Mouse (Mus musculus) stomach, embryonic 16.5 days (tissue): Measurements from ENCODE around the gene Tldc2. TPM values are rescaled to one million over a fixed set of nuclear protein-coding genes. Genes with fewer than 3 reads are reported as not detected.

Experiments used
- ATAC-seq: fragments of 200-750 bp; cut with Nextera tagmentation; 2 replicates; pipeline ENCODE4 v1.8.0; 2017; ENCODE audit warnings: moderate number of reproducible peaks, moderate TSS enrichment; ENCODE audit not compliant: insufficient read depth, low FRiP score
- H3K27ac ChIP-seq: fragments of 300-500 bp; sonication (generic); 2 replicates; pipeline ENCODE4 v1.5.1; 2014; ENCODE audit warnings: low read length
- H3K27me3 ChIP-seq: fragments of 300-500 bp; sonication (generic); 2 replicates; pipeline ENCODE4 v1.6.1; 2014; ENCODE audit warnings: low read length, control low read depth, mixed read lengths; ENCODE audit not compliant: control insufficient read depth, insufficient read depth
- H3K36me3 ChIP-seq: fragments of 300-500 bp; sonication (generic); 2 replicates; pipeline ENCODE4 v1.6.1; 2014; ENCODE audit warnings: low read length; ENCODE audit not compliant: control insufficient read depth, insufficient read depth
- H3K4me1 ChIP-seq: fragments of 300-500 bp; sonication (generic); 2 replicates; pipeline ENCODE4 v1.6.1; 2014; ENCODE audit warnings: low read length, control low read depth, mixed read lengths; ENCODE audit not compliant: control insufficient read depth, insufficient read depth
- H3K4me2 ChIP-seq: fragments of 300-500 bp; sonication (generic); 2 replicates; pipeline ENCODE4 v1.6.1; 2014; ENCODE audit warnings: low read depth, low read length, mixed read lengths
- H3K4me3 ChIP-seq: fragments of 300-500 bp; sonication (generic); replicated peaks from 2 replicates; pipeline ENCODE4 v1.5.1; 2014; ENCODE audit warnings: mild to moderate bottlenecking, low read length
- H3K9ac ChIP-seq: fragments of 300-500 bp; sonication (generic); 2 replicates; pipeline ENCODE4 v1.6.1; 2014; ENCODE audit warnings: low read length
- H3K9me3 ChIP-seq: fragments of 300-500 bp; sonication (generic); replicated peaks from 2 replicates; pipeline ENCODE4 v1.6.1; 2016; ENCODE audit warnings: low read length, control low read depth; ENCODE audit not compliant: control insufficient read depth
- WGBS: fragments of 180-500 bp; shearing (Covaris S2); extraction: QIAGEN DNeasy Blood & Tissue Kit; methylation state at CpG from one replicate; pipeline ENCODE4 v1.1.7; 2014; 5-methylcytosine and 5-hydroxymethylcytosine counted together
- polyA plus RNA-seq: library from polyadenylated mRNA; unstranded; fragments of >200 nt; fragmentation: Nextera tagmentation; extraction: Ambion mirVana; gene quantifications from 2 replicates; pipeline ENCODE4 v1.2.1, GENCODE M21; 2015

The Tldc2 gene
- polyA plus RNA-seq, 1 experiment from 2014 or later: not detected

- WGBS: 86% methylated on average over 13 of the region's 13 CpGs
- Histone ChIP-seq H3K4me2 (no peak overlapping the region), H3K9me3 (no peaks in the 10 kb centered on the region), H3K27ac (no peak overlapping the region), H3K9ac (no peak overlapping the region), H3K27me3 (no peaks in the 10 kb centered on the region), H3K36me3 (peaks cover 26% of the 10 kb centered on the region), H3K4me3 (no peak overlapping the region), H3K4me1 (no peaks in the 10 kb centered on the region)
- ATAC-seq: no peak
Observed at GRCm38 (mm10) chr2:157048395-157049181, 38.3 kb upstream of the Tldc2 start.

- Histone ChIP-seq H3K27ac (no peak overlapping the region), H3K27me3 (no peaks in the 10 kb centered on the region), H3K4me2 (no peak overlapping the region), H3K9me3 (no peaks in the 10 kb centered on the region), H3K4me1 (no peaks in the 10 kb centered on the region), H3K36me3 (peaks cover 16% of the 10 kb centered on the region), H3K9ac (no peak overlapping the region), H3K4me3 (no peak overlapping the region)
- ATAC-seq: no peak
- 63% methylated on average over 8 of the region's 8 CpGs for WGBS
Observed at GRCm38 (mm10) chr2:157049831-157050243, 37.0 kb upstream of the Tldc2 start.

GRCm38 (mm10) chr2:157052448-157052847 lies 34.4 kb upstream of the Tldc2 start:
- H3K4me1 ChIP-seq: no peaks in the 10 kb centered on the region; the same call in 1 of the 2 replicates
- H3K27ac ChIP-seq: no peak overlapping the region
- ATAC-seq: no peak
- no peak overlapping the region for H3K4me3 ChIP-seq
- WGBS: 78% methylated on average over 8 of the region's 8 CpGs
- H3K27me3 ChIP-seq: no peaks in the 10 kb centered on the region
- no peak overlapping the region for H3K4me2 ChIP-seq
- no peaks in the 10 kb centered on the region for H3K9me3 ChIP-seq
- H3K36me3 ChIP-seq: no peaks in the 10 kb centered on the region
- H3K9ac ChIP-seq: no peak overlapping the region

GRCm38 (mm10) chr2:157053124-157053523 lies 33.7 kb upstream of the Tldc2 start:
- Histone ChIP-seq H3K36me3 (no peaks in the 10 kb centered on the region), H3K4me1 (peaks cover under 1% of the 10 kb centered on the region)

GRCm38 (mm10) chr2:157053787-157054186 lies 33.1 kb upstream of the Tldc2 start:
- no peak overlapping the region for H3K4me3 ChIP-seq
- H3K9me3 ChIP-seq: no peaks in the 10 kb centered on the region
- no peak overlapping the region for H3K4me2 ChIP-seq
- H3K36me3 ChIP-seq: no peaks in the 10 kb centered on the region
- peaks cover 8% of the 10 kb centered on the region for H3K4me1 ChIP-seq
- no peak overlapping the region for H3K9ac ChIP-seq
- H3K27me3 ChIP-seq: no peaks in the 10 kb centered on the region
- no peak overlapping the region for H3K27ac ChIP-seq
- 80% methylated on average over 4 of the region's 4 CpGs for WGBS
- no peak for ATAC-seq

More at GRCm38 (mm10) chr2:157053124-157053523, 33.7 kb upstream of the Tldc2 start:
- H3K27ac ChIP-seq: no peak overlapping the region
- no peak for ATAC-seq
- no peaks in the 10 kb centered on the region for H3K9me3 ChIP-seq
- WGBS: 95% methylated on average over 5 of the region's 5 CpGs
- no peak overlapping the region for H3K9ac ChIP-seq
- no peak overlapping the region for H3K4me2 ChIP-seq
- H3K27me3 ChIP-seq: no peaks in the 10 kb centered on the region
- H3K4me3 ChIP-seq: no peak overlapping the region

- Histone ChIP-seq H3K9ac (no peak overlapping the region), H3K27ac (no peak overlapping the region), H3K4me2 (no peak overlapping the region), H3K27me3 (no peaks in the 10 kb centered on the region), H3K4me1 (peaks cover 13% of the 10 kb centered on the region), H3K4me3 (no peak overlapping the region), H3K36me3 (no peaks in the 10 kb centered on the region), H3K9me3 (no peaks in the 10 kb centered on the region)
- 82% methylated on average over 8 of the region's 8 CpGs for WGBS
- no peak for ATAC-seq
Observed at GRCm38 (mm10) chr2:157054297-157054696, 32.6 kb upstream of the Tldc2 start.

GRCm38 (mm10) chr2:157054816-157055215 lies 32.0 kb upstream of the Tldc2 start:
- Histone ChIP-seq H3K4me3 (no peak overlapping the region), H3K27ac (peak overlapping the region; percentile 34; the same call in 1 of the 2 replicates), H3K4me2 (no peak overlapping the region), H3K9me3 (no peaks in the 10 kb centered on the region), H3K36me3 (0 out of 2 replicates have a peak, but pooled peaks cover 4% of the 10 kb centered on the region), H3K9ac (no peak overlapping the region), H3K4me1 (peaks cover 17% of the 10 kb centered on the region), H3K27me3 (no peaks in the 10 kb centered on the region)
- no peak for ATAC-seq
- WGBS: 81% methylated on average over 5 of the region's 5 CpGs

GRCm38 (mm10) chr2:157055721-157056120 lies 31.1 kb upstream of the Tldc2 start:
- Histone ChIP-seq H3K4me1 (peaks cover 17% of the 10 kb centered on the region), H3K4me2 (no peak overlapping the region), H3K9ac (no peak overlapping the region), H3K27ac (no peak overlapping the region), H3K27me3 (no peaks in the 10 kb centered on the region), H3K9me3 (no peaks in the 10 kb centered on the region), H3K4me3 (no peak overlapping the region), H3K36me3 (0 out of 2 replicates have a peak, but pooled peaks cover 5% of the 10 kb centered on the region)
- 89% methylated on average over 6 of the region's 6 CpGs for WGBS
- no peak for ATAC-seq

GRCm38 (mm10) chr2:157057186-157057585 lies 29.7 kb upstream of the Tldc2 start:
- ATAC-seq: no peak
- Histone ChIP-seq H3K27me3 (no peaks in the 10 kb centered on the region), H3K4me1 (peaks cover 19% of the 10 kb centered on the region), H3K9me3 (no peaks in the 10 kb centered on the region), H3K36me3 (0 out of 2 replicates have a peak, but pooled peaks cover 5% of the 10 kb centered on the region), H3K27ac (no peak overlapping the region), H3K9ac (no peak overlapping the region), H3K4me3 (no peak overlapping the region), H3K4me2 (no peak overlapping the region)
- WGBS: 91% methylated on average over 3 of the region's 3 CpGs
